Mouse (Mus musculus) fat pad, adult 2 months (tissue): ENCODE results near the gene Ly9.

Experiments
- DNase-seq: peaks from one replicate; pipeline ENCODE4 v3.0.0-alpha.2; 2011; ENCODE audit warnings: low read depth, low spot score; ENCODE audit errors: extremely low read depth

Ly9 gene

DNA sequence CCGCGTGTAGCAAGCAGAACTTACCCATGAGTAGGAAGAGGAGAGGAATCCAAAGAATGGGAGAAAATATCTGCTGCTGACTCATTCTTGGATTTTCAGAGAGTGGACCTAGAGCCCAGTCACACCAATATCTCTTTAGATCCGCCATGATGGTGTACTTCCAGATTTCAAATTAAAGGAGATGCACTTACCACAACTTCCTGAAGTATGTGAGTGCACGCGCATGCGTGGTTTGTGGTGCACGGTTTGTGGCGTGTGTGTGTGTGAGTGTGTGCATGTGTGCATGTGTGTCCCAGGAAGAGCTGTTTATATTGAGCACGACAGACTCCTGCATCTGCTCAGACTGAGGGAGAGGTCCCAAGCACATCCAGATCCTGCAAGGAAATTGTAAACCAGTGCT, at the start of gene Ly9:
Gene Ly9, minus strand, starts transcription at position 235 of the 400 bp plus-strand sequence.
- no peak for DNase-seq

GRCm38 (mm10) chr1:171652734-171653133, 45.5 kb upstream of the Ly9 start, which contains the start of gene Slamf7:
Slamf7 (minus strand) TSS chr1:171653035.
- DNase-seq, result no peak

DNA sequence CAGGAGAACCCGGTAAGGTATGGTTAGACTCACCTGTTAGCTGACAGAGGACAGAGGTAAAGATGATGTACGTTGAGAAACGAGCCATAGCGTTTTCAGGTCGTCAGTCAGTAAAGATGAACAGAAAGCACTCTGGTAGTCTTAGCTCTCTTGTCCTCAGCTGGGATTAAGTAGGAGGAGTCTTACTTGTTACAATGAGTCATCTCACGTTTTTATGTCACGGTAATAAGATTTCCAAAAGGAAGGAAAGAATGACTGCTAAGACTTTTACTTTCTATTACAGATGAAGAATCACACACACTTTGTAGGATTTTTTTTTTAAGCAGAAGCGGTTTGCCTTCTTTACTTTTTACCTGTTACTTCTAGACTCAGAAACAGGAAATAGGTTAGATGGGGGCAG, 41.6 kb upstream of the Ly9 start:
- no peak for DNase-seq

GRCm38 (mm10) chr1:171647716-171648115, 40.5 kb upstream of the Ly9 start:
- no peak for DNase-seq

GRCm38 (mm10) chr1:171646429-171646940, 39.3 kb upstream of the Ly9 start:
- DNase-seq, result no peak

GRCm38 (mm10) chr1:171643612-171644011, 36.4 kb upstream of the Ly9 start:
- no peak for DNase-seq

DNA sequence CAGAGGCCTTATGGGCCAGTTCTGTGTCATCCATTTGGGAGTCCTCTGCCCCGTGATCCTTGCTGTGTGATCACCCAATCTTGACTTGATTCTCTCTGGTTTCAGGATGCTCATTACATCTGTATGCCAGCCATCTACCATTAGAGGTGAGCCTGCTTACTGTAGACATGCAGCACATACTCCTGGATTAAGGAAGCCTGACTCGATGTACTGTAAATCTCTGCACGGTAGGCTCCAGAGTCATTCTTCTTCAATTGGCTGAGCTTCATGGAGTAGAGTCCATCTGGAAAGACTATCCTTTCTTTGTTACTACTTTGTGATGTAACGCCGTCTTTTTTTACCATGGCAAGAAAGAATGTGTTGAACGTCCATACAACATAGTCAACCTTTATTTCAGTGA, 33.6 kb upstream of the Ly9 start:
- DNase-seq, result no peak

GRCm38 (mm10) chr1:171638686-171639085, 31.5 kb upstream of the Ly9 start:
- no peak for DNase-seq

DNA sequence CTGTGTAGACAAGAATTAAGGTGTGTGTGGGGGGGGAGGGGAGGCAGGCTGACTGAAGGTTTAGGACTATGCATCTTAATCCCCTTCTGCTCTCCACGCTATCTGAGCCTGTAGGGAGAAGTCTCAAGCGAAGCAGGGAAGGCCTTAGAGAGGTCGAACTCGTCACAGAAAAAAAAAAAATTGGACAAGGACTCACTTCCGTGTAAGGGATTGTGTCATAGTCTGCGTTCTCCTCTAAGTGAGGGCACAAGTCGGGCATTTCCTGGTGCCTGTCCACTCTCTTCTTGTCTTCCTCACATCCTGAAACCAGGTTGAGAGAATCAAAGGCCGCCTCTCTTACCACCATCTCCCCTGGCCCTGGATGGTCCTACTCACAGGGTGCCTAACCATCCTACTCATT, 29.9 kb upstream of the Ly9 start:
- DNase-seq, result no peak

GRCm38 (mm10) chr1:171635696-171636095, 28.5 kb upstream of the Ly9 start:
- DNase-seq, result no peak

GRCm38 (mm10) chr1:171631447-171631846, 24.2 kb upstream of the Ly9 start:
- DNase-seq, result no peak

GRCm38 (mm10) chr1:171630912-171631311, 23.7 kb upstream of the Ly9 start:
- no peak for DNase-seq

DNA sequence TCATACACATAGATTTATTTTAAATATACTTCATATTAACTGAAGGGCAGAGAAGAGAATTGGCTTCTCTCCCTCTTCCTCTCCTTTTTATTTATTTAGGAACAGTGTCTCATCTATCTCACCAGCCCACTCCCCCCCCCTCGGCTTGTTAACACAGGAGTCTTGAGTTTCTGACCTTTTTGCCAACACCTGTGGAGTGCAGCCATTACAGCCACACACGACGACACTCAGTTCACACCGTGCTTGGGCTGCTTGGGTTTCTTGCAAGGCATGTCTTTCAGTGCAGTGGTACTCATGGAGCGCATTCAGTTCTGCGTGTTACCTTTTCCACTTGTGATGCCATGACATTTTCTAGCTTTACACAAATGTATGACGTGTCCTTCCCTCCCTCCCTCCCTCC, 22.8 kb upstream of the Ly9 start:
- no peak for DNase-seq

GRCm38 (mm10) chr1:171629168-171629567, 22.0 kb upstream of the Ly9 start:
- no peak for DNase-seq

DNA sequence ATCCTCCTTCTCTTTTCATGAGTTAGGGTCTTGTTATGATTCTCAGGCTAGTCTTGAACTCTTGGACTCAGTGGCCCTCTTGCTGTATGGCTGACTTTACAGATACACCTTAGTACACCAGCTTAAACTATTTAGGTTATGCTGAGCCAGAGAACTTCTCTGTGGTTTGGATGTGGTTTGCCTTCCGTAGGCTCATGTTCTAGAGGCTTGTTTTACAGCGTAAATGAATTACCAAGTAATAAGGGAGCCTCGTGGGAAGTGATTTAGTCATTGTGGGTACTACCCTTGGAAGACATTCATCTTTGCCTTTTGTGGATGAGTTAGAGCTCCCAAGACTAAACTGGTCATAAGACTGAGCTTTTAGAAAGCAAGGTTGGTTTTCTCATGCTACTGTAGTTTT, 20.6 kb upstream of the Ly9 start:
- DNase-seq, result no peak

DNA sequence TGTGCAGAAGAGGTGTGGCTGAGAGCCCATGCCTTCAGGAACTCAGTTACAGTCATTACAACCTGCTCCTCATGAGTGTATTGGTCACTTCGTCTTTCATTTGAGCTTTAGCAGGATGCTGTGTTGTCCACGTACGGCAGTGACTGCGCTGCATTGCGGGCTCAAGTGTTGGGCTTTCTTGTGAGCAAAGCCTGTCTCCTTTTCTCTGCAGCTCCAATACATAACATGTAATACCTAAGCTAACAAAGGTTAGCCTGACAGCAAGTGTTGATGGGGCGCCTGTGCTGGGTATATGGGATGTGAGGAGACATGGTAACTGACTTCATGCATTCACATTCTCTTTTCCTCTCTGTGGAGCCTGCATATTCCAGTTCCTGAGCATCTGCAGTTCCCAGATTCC, 12.9 kb upstream of the Ly9 start:
- DNase-seq, result no peak

- no peak for DNase-seq
Observed at GRCm38 (mm10) chr1:171619645-171620044, 12.4 kb upstream of the Ly9 start.

GRCm38 (mm10) chr1:171619001-171619400, 11.8 kb upstream of the Ly9 start:
- no peak for DNase-seq

DNA sequence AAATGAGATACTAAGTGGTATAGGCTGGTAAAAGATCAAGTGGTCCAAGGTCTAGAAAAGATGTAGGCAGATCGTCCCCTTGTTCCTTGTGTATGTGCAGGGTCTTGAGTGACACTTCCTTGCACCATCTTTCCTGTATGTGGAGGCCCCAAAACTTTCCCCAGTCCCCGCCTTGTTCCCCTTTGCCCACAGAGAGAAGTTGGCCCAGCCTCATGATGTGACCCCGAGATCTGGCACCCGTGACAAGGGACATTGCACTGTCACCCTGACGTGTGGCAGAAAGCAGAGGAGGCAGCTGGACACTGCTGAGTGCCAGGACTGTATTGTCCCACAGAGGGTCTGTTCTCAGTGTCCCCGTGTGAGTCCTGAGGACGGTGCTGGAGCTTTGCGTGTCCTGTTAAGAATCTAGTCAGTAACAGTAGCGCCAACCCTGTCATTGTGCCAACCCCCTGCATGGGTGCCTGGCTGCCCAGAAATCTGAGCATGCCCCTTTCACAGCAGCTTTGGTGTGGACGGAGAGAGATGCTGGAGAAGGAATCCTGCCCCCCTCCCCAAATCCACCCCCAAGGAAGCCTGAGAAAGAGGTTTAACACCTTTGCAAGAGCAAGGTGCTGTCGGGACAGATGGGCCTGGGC, 9.8 kb upstream of the Ly9 start:
- DNase-seq, result no peak

DNA sequence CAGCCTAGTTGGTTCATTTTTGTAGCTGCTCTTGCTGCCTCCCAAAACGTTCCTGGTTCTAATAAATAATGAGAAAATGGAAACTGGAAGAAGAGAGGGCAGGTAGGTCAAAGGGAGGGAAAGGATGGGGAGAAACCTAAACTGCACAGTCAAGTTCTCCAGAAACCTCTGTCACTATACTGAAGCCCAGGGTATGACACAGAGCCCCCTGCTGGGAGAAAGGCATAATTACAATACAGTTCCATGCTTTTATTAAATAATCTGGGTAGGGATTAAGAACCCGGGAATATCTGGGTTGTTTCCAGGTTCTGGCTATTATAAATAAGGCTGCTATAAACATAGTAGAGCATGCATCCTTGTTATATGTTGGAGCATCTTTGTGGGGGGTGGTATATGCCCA, 6.8 kb upstream of the Ly9 start:
- DNase-seq, result no peak

DNA sequence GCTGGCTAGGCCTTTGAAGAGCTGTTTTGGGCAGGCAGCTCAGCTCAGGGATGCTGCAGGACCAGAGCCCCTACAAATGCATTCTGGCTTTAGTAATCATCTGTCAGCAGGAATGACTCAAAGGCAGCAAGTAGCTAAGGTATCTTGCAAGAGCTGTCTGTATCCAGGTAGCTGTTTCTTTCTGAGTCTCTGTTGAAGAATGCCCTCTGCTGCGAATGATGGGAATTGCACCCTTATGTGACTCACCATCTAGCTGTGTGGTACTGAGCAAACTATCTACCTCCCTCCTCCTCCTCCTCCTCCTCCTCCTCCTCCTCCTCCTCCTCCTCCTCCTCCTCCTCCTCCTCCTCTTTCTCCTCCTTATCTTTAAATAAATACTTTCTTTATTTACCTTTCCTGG, 3.6 kb upstream of the Ly9 start:
- DNase-seq, result no peak

DNA sequence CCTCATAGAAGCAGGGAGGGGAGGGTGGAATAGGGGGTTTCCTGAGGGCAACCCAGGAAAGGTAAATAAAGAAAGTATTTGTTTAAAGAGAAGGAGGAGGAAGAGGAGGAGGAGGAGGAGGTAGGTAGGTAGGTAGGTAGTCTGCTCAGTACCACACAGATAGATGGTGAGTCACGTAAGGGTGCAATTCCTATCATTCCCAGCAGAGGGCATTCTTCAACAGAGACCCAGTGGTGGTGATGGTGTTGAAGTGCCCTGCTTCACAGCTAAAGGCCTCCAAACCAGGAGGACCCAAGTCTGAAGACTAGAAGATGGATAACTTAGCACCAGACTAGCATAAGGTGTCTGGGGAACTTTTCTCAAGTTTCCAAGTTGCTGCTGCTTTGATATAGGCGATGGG, 2.8 kb upstream of the Ly9 start:
- DNase-seq, result no peak

DNA sequence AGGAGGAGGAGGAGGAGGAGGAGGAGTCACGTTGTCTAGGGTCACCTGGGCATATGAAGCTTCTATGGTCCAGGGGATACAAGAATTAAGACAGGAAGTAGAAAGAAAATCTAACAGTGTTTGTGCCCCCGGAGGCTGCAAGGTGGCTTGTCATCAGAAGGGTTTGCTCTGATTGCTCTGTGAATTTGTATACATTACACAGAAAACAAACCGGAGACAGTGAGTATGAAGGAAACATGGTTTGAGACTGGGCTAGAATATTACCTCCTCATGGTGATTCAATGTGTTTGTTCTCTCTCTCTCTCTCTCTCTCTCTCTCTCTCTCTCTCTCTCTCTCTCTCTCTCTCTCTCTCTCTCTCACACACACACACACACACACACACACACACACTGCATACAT, 554 bp downstream of the Ly9 start:
- no peak for DNase-seq
